Mouse (Mus musculus) cerebellum, adult (tissue): Measurements from ENCODE around the gene Ggnbp2.

Experiments used
- ATAC-seq: cut with Nextera tagmentation; 2 replicates; pipeline ENCODE4 v1.9.2; 2017; ENCODE audit warnings: mild to moderate bottlenecking, moderate library complexity, mixed read lengths; ENCODE audit not compliant: insufficient number of reproducible peaks, low FRiP score, low TSS enrichment

Ggnbp2 gene

GRCm38 (mm10) chr11:84827901-84828503 lies 42.6 kb downstream of the Ggnbp2 start:
- ATAC-seq = no peak

DNA sequence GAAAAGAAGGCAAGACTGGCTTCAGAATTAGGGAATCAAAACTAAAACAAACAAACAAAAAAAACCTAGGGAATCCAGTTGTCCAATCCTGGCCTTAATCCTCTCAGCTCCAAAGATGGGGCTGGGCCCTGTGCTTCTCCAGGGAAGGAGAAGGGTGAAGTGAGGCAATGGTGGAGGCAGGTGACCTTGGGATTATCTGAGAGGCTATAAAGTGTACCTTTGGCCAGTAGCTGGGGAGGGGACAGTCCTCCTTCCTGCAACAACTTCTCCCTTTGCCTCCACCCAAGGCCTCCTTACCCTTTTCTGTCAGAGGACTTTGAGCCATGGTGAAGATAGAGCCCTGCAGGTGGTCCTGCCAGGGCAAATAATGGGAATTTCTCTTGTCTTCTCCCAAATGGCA lies 43.1 kb downstream of the Ggnbp2 start:
- ATAC-seq = no peak

DNA sequence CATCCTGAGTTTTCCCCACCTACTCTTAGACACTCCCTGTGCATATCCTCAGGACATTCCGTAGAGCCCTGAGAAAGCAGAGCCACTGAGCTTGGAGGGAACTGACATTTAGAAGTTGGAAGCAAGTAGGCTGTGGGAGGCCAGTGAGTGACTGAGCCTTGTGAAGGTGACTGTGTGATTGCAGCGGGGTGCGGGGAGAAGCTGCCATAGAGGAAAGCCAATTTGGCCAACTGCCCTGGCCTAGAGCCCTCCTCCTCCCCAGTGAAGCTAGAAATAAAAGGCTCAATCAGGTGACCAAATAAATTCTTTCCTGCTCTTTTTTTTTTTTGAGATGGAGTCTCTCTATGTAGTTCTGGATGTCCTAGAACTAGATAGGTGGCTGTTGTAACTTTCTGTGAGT lies 44.4 kb downstream of the Ggnbp2 start:
- peak; percentile 52 for ATAC-seq

GRCm38 (mm10) chr11:84825261-84825807 lies 45.3 kb downstream of the Ggnbp2 start:
- ATAC-seq = no peak

DNA sequence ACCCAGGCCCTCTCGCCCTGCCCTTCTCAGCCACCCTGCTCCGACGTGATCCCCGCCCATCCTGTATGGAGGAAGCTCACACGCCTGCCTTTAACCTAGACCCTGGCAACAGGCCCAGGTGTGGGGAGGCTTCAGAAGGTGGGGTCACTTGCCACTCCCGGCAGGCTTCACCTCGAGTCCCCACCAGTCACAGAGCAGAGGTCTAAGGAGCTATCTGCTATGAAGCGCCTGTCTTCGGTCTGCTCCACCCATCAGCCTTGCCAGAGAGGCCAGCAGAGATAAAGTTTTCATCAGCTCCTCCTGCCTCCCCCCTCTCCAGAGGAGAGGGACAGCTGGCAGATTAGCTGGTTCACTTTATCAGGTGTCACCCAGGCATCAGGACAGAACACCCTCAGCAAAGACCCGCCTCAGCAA lies 47.1 kb downstream of the Ggnbp2 start:
- no peak for ATAC-seq

DNA sequence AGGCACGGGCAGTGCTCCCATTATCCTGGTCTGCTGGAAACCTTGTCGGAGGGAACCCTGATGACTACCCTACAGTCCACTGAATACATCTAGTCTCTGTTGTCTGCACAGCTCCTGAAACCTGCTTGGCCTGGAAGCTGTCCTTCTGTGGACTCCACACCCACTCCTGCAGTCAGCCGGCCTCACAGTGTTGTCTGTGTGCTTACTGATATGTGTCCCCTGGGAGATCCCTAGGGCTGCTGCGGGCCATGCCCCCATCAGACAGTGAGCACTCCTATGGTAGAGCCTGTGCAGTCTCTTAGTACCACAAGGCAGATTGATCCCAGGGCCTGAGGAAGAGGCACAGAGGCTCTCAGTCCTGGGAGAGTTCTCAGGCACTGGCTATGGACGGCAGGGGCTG lies 48.1 kb downstream of the Ggnbp2 start:
- ATAC-seq = no peak

DNA sequence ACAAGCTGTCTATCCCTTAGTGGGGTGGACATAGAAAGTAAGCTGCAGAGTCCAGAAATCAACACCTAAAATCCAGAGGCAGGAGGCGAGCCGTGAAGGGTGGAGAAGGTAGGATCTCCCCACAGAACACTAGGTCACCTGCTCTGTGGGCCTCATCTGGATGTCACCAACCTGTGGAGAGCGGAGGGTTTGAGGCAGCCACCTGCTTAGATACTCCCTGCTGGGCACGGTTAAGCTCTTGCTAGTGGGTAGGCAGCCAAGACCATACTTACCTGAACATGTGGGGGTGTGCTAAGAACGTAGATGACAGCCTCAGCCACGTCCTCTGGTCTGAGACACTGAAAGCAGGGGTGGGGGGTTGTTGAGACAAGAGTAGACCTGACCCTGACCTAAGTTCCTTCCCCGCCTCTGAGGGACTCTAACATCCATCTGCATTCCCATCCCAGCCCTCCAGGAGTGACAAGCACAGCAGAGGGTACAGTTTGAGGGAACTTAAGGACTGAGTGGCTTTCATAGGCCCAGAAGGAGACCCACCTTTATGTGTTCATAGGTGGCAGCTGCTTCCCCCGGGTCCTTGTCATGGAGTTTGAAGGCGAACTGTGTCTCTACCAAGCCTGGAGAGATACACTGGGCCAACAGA lies 49.4 kb downstream of the Ggnbp2 start:
- no peak for ATAC-seq

GRCm38 (mm10) chr11:84818961-84819692 lies 51.5 kb downstream of the Ggnbp2 start, which contains the start of gene Mrm1:
TSS of gene Mrm1 (minus strand) at chr11:84819515.
- ATAC-seq = peak; percentile 76

- ATAC-seq = peak; percentile 16; the same call in 1 of the 2 replicates
Observed at GRCm38 (mm10) chr11:84818085-84818960, 52.3 kb downstream of the Ggnbp2 start.

DNA sequence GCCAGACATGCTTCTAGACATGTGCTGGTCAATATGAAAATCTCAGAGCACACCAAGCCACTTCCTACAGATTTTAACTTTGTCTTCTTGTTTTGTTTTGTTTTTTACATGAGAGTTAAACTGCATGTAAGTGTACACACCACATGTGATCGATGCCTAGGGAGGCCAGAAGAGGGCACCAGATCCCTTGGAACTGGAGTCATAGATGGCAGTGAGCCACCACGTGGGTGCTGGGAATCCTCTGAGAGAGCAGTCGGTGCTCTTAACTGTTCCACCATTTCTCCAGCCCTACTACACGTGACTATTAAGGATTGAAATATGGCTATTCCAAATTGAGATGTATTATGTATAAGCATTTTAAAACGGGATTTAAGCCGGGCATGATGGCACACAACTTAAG lies 53.3 kb downstream of the Ggnbp2 start:
- no peak for ATAC-seq

GRCm38 (mm10) chr11:84813724-84814510 lies 56.7 kb downstream of the Ggnbp2 start:
- ATAC-seq = no peak; the same call in 1 of the 2 replicates

DNA sequence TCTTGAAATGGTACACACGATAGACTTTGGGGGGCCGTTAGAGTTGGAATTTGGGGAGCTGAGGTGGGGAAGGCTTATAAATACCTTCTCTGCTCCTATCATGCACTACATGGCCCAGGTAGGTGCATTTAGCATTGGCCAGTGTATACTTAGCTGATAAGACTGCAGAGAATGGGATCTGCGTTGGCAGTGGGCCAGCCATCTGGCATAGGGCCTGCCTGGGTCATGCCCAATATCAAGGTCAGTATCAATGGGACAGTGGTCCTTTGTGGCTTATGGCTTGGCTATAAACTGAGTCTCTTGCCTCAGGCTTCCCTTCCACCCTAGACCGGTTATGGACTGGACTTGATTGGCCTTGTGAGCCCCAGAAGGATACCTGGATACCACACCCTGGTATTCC lies 66.2 kb downstream of the Ggnbp2 start:
- no peak for ATAC-seq

DNA sequence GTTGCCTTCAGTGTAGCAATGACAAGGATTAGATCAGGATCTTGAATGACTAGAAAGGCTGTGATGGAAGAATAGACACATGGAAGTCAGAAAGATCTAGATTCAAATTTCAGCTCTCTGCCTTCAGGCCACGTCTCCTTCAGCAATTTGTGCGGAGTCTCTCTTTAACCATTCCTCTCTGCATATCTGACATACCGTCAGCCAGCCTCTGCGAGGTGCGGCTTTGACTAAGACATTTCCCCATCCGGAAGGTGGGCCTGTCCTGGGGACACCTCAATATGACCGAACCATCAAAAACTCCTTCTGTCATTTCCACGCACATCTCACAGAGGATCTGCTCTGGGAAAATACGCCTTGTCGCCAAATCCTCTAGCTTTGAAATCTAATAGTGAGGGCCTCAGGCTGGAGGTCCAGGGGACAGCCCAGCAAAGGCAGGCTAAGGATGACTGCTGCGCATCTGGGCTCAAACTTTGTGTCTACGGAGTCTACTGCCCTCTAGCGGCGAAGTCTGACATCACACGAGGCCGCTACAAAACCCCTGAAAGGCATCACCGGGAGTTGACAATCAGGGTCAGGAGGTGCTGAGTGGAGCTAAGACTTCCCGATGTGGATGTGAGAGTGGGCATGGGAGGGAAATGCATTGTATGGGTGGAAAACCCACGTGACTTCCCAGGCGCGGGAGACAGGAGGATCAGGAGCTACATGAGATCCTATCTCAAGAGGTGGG lies 72.8 kb downstream of the Ggnbp2 start:
- no peak for ATAC-seq

- no peak for ATAC-seq
Observed at GRCm38 (mm10) chr11:84797026-84797425, 73.6 kb downstream of the Ggnbp2 start.

GRCm38 (mm10) chr11:84794496-84795113 lies 76.0 kb downstream of the Ggnbp2 start:
- peak; percentile 73; the same call in 1 of the 2 replicates for ATAC-seq

DNA sequence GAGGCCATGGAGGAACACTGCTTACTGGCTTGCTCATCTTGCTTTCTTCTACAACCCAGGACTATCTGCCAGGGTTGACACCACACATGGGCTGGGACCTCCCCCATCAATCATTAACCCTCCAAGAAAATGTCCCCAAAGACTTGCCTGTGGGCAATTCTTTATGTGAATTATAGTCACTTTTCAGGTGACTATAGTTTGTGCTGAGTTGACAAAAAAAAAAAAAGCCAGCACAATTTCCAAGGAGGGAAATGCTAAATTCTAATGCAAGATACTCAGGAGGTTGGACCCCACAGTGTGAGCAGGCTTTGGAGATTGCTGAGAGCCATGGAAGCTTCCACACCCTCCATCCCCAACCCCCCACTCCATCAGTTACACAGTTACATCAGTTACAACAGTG lies 77.1 kb downstream of the Ggnbp2 start:
- ATAC-seq = no peak

DNA sequence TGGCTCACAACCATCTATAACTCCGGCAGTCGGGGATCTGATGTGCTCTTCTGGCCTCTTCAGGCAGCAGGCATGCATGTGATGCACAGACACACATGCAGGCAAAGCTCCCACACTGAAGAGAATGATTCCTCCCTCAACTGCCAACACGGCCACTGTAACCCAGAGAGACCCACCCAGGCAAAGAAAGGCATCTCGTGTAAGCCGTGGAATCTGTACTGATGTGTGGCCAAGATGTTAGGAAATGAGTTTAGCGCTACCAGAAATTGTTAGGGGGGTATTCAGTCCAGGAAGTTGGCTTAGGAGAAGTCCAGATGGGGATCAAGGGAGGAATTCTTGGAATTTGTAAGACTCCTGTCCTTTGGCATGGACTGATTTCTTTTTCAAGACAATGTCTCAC lies 80.2 kb downstream of the Ggnbp2 start:
- no peak for ATAC-seq
